Mouse (Mus musculus): ENCODE data around the gene Pacsin3. TPM values are rescaled to one million over a fixed set of nuclear protein-coding genes. Genes with fewer than 3 reads are reported as not detected.

Pacsin3 gene
- total and polyA plus RNA-seq, 3 experiments: 3.4 to 6.7 TPM; not detected in 1

DNA sequence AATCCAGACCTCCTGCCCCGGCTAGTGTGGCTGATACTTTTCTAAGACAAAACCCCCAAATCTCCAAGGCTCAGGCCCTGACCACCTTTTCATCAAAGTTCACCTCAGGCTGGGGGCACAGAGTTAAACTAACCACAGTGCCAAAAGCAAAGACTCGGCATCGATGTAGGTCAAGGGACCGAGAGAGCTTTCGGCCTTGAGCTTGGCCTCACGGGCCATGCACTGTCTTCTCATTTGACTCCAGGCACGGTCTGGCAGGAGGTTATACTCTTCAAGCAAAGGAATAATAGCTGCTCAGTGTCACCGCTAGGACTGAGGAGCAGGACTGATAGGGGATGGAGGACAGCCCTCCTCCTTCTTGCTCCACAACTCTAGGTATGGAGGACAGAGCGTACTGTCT lies 50.2 kb downstream of the Pacsin3 start:
- H3K36me3 ChIP-seq (ENCODE audit: control insufficient read depth in 1 of 2, insufficient read depth in 2 of 2, low read length in 2 of 2): peaks cover 0 to 16% of the 10 kb centered on the region in 2 experiments; a peak in 2 of 4 replicates
- H3K4me1 ChIP-seq (ENCODE audit: control insufficient read depth in 1 of 2, insufficient read depth in 2 of 2, low read length in 2 of 2): peaks cover 3 to 20% of the 10 kb centered on the region in 2 experiments
- H3K9ac ChIP-seq (ENCODE audit: control insufficient read depth, low read depth, low read length, poor library complexity, severe bottlenecking): no peak overlapping the region
- H3K9me3 ChIP-seq (replicated peaks; ENCODE audit: insufficient read depth, low read length): no peaks in the 10 kb centered on the region
- DNase-seq (ENCODE audit: low read depth, low spot score): no peak
- H3K27me3 ChIP-seq (ENCODE audit: control insufficient read depth in 1 of 2, insufficient read depth in 2 of 2, low read length in 2 of 2): no peaks in the 10 kb centered on the region
- no peak overlapping the region for H3K4me3 ChIP-seq (ENCODE audit: control insufficient read depth in 1 of 2, insufficient read depth in 1 of 2, low read depth in 2 of 2, low read length in 2 of 2)
- TF ChIP-seq ETS1 (IDR thresholded peaks at IDR 0.05; ENCODE audit: low read depth, low read length) (no peak), USF1 (IDR thresholded peaks at IDR 0.05; ENCODE audit: low read depth, low read length) (no peak), E2F4 (IDR thresholded peaks at IDR 0.05; ENCODE audit: borderline replicate concordance, low read depth, low read length) (no peak), ZC3H11A (IDR thresholded peaks at IDR 0.05; ENCODE audit: low read depth, low read length) (no peak)
- H3K27ac ChIP-seq (ENCODE audit: control insufficient read depth, low read depth, low read length): no peak overlapping the region
- H3K79me2 ChIP-seq (ENCODE audit: control insufficient read depth, insufficient read depth, low read length, poor library complexity): no peaks in the 10 kb centered on the region

DNA sequence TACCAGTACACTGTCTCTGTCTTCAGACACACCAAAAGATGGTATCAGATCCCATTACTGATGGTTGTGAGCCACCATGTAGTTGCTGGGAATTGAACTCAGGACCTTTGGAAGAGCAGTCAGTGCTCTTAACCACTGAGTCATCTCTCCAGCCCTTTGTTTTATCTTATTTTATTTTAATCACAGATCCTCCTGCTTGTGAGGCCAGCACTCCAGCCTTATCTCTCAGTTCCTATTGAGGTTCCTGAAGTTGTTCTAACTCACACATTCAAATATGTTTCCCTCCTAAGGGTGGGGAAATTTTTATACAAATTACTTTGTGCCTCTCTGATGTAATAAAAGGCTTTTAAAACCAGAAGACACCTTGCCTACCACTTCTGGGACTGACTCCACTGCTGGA lies 50.8 kb downstream of the Pacsin3 start:
- H3K79me2 ChIP-seq (ENCODE audit: control insufficient read depth, insufficient read depth, low read length, poor library complexity): no peaks in the 10 kb centered on the region
- no peaks in the 10 kb centered on the region for H3K27me3 ChIP-seq (ENCODE audit: control insufficient read depth in 1 of 2, insufficient read depth in 2 of 2, low read length in 2 of 2)
- peaks cover 0 to 16% of the 10 kb centered on the region in 2 experiments; a peak in 2 of 4 replicates for H3K36me3 ChIP-seq (ENCODE audit: control insufficient read depth in 1 of 2, insufficient read depth in 2 of 2, low read length in 2 of 2)
- H3K27ac ChIP-seq (ENCODE audit: control insufficient read depth, low read depth, low read length): no peak overlapping the region
- H3K9ac ChIP-seq (ENCODE audit: control insufficient read depth, low read depth, low read length, poor library complexity, severe bottlenecking): no peak overlapping the region
- H3K4me3 ChIP-seq (ENCODE audit: control insufficient read depth in 1 of 2, insufficient read depth in 1 of 2, low read depth in 2 of 2, low read length in 2 of 2): no peak overlapping the region
- peaks cover 3 to 20% of the 10 kb centered on the region in 2 experiments for H3K4me1 ChIP-seq (ENCODE audit: control insufficient read depth in 1 of 2, insufficient read depth in 2 of 2, low read length in 2 of 2)
- TF ChIP-seq GATA1 (IDR thresholded peaks at IDR 0.05; ENCODE audit: low read depth, low read length) (peak; percentile 69), EP300 (IDR thresholded peaks at IDR 0.05; ENCODE audit: low read depth in 1 of 2, low read length in 2 of 2) (0 out of 4 replicates have a peak, but pooled peaks of 1 of the 2 experiments have one; percentile 28), MYC (IDR thresholded peaks at IDR 0.05; ENCODE audit: low read depth, low read length) (no peak), ELF1 (IDR thresholded peaks at IDR 0.05; ENCODE audit: low read depth, low read length) (no peak), SMC3 (IDR thresholded peaks at IDR 0.05; ENCODE audit: low read depth, low read length) (no peak), POLR2A (IDR thresholded peaks at IDR 0.05; ENCODE audit: control insufficient read depth in 1 of 2, insufficient read depth in 1 of 2, low read depth in 1 of 2, low read length in 2 of 2, poor library complexity in 1 of 2) (no peak), RAD21 (IDR thresholded peaks at IDR 0.05; ENCODE audit: low read depth, low read length) (no peak), ZC3H11A (IDR thresholded peaks at IDR 0.05; ENCODE audit: low read depth, low read length) (no peak), MAFK (IDR thresholded peaks at IDR 0.05; ENCODE audit: borderline replicate concordance, low read depth, low read length) (peak; percentile 72; the same call in 1 of the 2 replicates), POLR2AphosphoS2 (IDR thresholded peaks at IDR 0.05; ENCODE audit: low read length) (no peak), NELFE (IDR thresholded peaks at IDR 0.05; ENCODE audit: low read depth, low read length) (no peak), GABPA (IDR thresholded peaks at IDR 0.05; ENCODE audit: low read depth, low read length) (no peak), USF2 (IDR thresholded peaks at IDR 0.05; ENCODE audit: borderline replicate concordance in 1 of 2, insufficient read depth in 1 of 2, low read depth in 1 of 2, low read length in 2 of 2) (no peak), CTCF (IDR thresholded peaks at IDR 0.05 in 2 of 3, conservative IDR thresholded peaks at IDR 0.05 in 1 of 3; ENCODE audit: control insufficient read depth in 1 of 3, insufficient read depth in 1 of 3, low read depth in 2 of 3, low read length in 3 of 3, poor library complexity in 1 of 3, severe bottlenecking in 1 of 3) (no peak), MAX (IDR thresholded peaks at IDR 0.05; ENCODE audit: low read length) (no peak), ZMIZ1 (IDR thresholded peaks at IDR 0.05; ENCODE audit: low read depth, low read length) (no peak), ZKSCAN1 (IDR thresholded peaks at IDR 0.05; ENCODE audit: low read depth, low read length) (no peak), TBP (IDR thresholded peaks at IDR 0.05; ENCODE audit: low read depth, low read length) (peak; percentile 97), BHLHE40 (IDR thresholded peaks at IDR 0.05; ENCODE audit: borderline replicate concordance, low read depth, low read length) (no peak), CHD1 (IDR thresholded peaks at IDR 0.05; ENCODE audit: low read depth, low read length) (no peak)
- peak; percentile 57 for DNase-seq (ENCODE audit: low read depth, low spot score)
- no peaks in the 10 kb centered on the region for H3K9me3 ChIP-seq (replicated peaks; ENCODE audit: insufficient read depth, low read length)
